Mouse (Mus musculus) cortical plate, adult 2 months (tissue): Measurements from ENCODE around the gene Pik3cd.

Source experiments
- CTCF ChIP-seq: fragments of 200-500 bp; IDR thresholded peaks from 2 replicates; pipeline ENCODE4 v1.5.1; 2011; ENCODE audit warnings: mild to moderate bottlenecking, control low read depth, low read length; ENCODE audit not compliant: insufficient read depth; ENCODE audit errors: extremely low read depth
- POLR2A ChIP-seq: fragments of 200-500 bp; IDR thresholded peaks from 2 replicates; pipeline ENCODE4 v1.6.1; 2011; ENCODE audit warnings: mild to moderate bottlenecking, low read length, control low read depth; ENCODE audit not compliant: insufficient read depth; ENCODE audit errors: extremely low read depth

GRCm38 (mm10) chr4:149710510-149710909 lies 8.1 kb upstream of the Pik3cd start:
- TF ChIP-seq CTCF (peak; percentile 94), POLR2A (no peak)
